Mouse (Mus musculus) embryonic facial prominence, embryonic 11.5 days (tissue): ENCODE measurements around the gene Mpi. TPM values are rescaled to one million over a fixed set of nuclear protein-coding genes. Genes with fewer than 3 reads are reported as not detected.

Experiments
- ATAC-seq: fragments of 200-750 bp; cut with Nextera tagmentation; replicated peaks from 2 replicates; pipeline ENCODE4 v1.8.0; 2017; ENCODE audit warnings: low read depth; ENCODE audit not compliant: insufficient number of reproducible peaks, low FRiP score, low TSS enrichment
- DNase-seq: peaks from one replicate; pipeline ENCODE4 v3.0.0-alpha.2; 2015; ENCODE audit warnings: low spot score
- H3K27ac ChIP-seq: fragments of 300-500 bp; sonication (generic); replicated peaks from 2 replicates; pipeline ENCODE4 v1.5.1; 2014; ENCODE audit warnings: mild to moderate bottlenecking, low read depth, low read length, control low read depth
- H3K27me3 ChIP-seq: fragments of 300-500 bp; sonication (generic); 2 replicates; pipeline ENCODE4 v1.6.1; 2014; ENCODE audit warnings: mild to moderate bottlenecking, low read length, moderate library complexity, mixed read lengths; ENCODE audit not compliant: control insufficient read depth, insufficient read depth
- H3K36me3 ChIP-seq: fragments of 300-500 bp; sonication (generic); replicated peaks from 2 replicates; pipeline ENCODE4 v1.6.1; 2014; ENCODE audit warnings: low read depth, mild to moderate bottlenecking, low read length, moderate library complexity, mixed read lengths; ENCODE audit not compliant: control insufficient read depth, insufficient read depth
- H3K4me1 ChIP-seq: fragments of 300-500 bp; sonication (generic); 2 replicates; pipeline ENCODE4 v1.6.1; 2014; ENCODE audit warnings: low read length, mixed read lengths; ENCODE audit not compliant: control insufficient read depth, insufficient read depth
- H3K4me2 ChIP-seq: fragments of 300-500 bp; sonication (generic); 2 replicates; pipeline ENCODE4 v1.6.1; 2014; ENCODE audit warnings: low read depth, mild to moderate bottlenecking, control low read depth, low read length, moderate library complexity
- H3K4me3 ChIP-seq: fragments of 300-500 bp; sonication (generic); 2 replicates; pipeline ENCODE4 v1.5.1; 2014; ENCODE audit warnings: low read depth, low read length, control low read depth
- H3K9ac ChIP-seq: fragments of 300-500 bp; sonication (generic); replicated peaks from 2 replicates; pipeline ENCODE4 v1.6.1; 2014; ENCODE audit warnings: mild to moderate bottlenecking, control low read depth, low read length
- H3K9me3 ChIP-seq: fragments of 300-500 bp; sonication (generic); replicated peaks from 2 replicates; pipeline ENCODE4 v1.6.1; 2016; ENCODE audit warnings: mild to moderate bottlenecking, low read length, inconsistent platforms, mixed read lengths; ENCODE audit not compliant: control insufficient read depth
- WGBS: fragments of 180-500 bp; shearing (Covaris S2); extraction: QIAGEN DNeasy Blood & Tissue Kit; methylation state at CpG from one replicate; pipeline ENCODE4 v1.1.7; 2014; 5-methylcytosine and 5-hydroxymethylcytosine counted together
- polyA plus RNA-seq: library from polyadenylated mRNA; unstranded; fragments of >200 nt; fragmentation: Nextera tagmentation; extraction: Ambion mirVana; gene quantifications from 2 replicates; pipeline ENCODE4 v1.2.1, GENCODE M21; 2014

Mpi gene
- polyA plus RNA-seq, 1 experiment from 2014 or later: 41.5 TPM

DNA sequence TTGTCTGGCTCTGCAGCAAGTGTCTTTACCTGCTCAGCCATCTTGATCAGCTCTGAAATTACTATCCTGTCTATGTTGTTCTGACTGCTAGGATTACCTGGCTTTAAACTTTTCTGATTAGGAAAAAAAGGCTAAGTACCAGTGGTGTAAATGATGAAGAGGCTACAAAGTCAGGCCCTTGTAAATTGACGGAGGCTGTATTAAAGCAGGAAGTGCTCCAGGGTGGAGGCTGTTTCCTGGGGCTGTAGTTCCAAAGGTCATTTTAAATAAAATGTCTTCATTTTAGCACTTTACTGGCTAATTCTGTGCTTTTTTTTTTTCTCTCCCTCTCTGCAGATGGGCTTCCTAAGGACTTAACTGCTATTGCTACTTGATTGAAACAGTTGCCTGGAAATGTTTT lies 20.6 kb downstream of the Mpi start:
- ATAC-seq (no peak), DNase-seq (no peak)
- Histone ChIP-seq H3K9me3 (no peaks in the 10 kb centered on the region), H3K36me3 (no peaks in the 10 kb centered on the region), H3K4me3 (no peak overlapping the region), H3K9ac (no peak overlapping the region), H3K4me2 (no peak overlapping the region), H3K4me1 (no peaks in the 10 kb centered on the region), H3K27me3 (no peaks in the 10 kb centered on the region), H3K27ac (no peak overlapping the region)
- WGBS: 63% methylated on average over 1 of the region's 1 CpGs

DNA sequence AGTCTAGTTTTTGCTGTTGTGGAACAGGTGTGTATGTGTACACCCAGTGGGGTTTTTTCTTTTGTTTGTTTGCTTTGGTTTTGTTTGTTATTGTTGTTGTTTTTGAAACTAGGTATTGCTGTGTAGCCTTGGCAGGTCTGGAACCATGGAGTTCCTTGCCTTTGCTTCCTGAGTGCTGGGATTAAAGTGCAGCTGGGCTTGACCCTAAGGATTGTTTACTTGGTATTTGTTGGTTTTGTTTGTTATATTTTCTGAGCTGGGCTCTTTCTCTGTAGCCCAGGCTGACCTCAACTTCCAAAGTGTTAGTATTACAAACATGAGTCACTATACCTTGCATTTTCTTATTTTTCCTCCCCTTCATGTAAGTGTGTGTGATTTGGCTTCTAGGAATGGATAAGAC lies 26.1 kb downstream of the Mpi start:
- Histone ChIP-seq H3K36me3 (no peaks in the 10 kb centered on the region), H3K9me3 (no peaks in the 10 kb centered on the region), H3K9ac (no peak overlapping the region), H3K4me3 (no peak overlapping the region), H3K27ac (no peak overlapping the region), H3K27me3 (no peaks in the 10 kb centered on the region), H3K4me1 (no peaks in the 10 kb centered on the region), H3K4me2 (no peak overlapping the region)
- no peak for DNase-seq
- no peak for ATAC-seq

DNA sequence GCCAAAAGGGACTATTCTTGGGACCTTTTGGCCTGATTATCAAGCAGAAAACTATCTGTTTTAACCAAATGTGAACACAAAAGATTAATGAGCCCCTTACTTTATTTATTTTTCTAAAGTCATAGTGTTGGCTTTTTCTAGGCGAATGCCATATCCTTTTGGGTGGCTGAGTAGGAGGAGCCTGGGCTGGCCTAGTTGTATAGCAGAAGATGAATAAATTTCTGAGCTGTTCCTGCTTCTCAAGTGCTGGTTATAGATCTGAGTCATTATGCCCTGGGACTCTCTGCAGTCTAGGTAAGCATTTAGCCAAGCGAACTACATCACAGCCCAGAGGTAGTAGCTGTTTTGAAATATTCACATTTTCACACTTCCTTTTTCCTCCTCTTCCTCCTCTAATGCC lies 27.0 kb downstream of the Mpi start:
- no peak for DNase-seq
- 85% methylated on average over 2 of the region's 2 CpGs for WGBS
- H3K9ac ChIP-seq: no peak overlapping the region
- H3K27me3 ChIP-seq: no peaks in the 10 kb centered on the region
- no peak overlapping the region for H3K4me2 ChIP-seq
- no peaks in the 10 kb centered on the region for H3K9me3 ChIP-seq
- no peaks in the 10 kb centered on the region for H3K4me1 ChIP-seq
- H3K27ac ChIP-seq: no peak overlapping the region
- no peaks in the 10 kb centered on the region for H3K36me3 ChIP-seq
- H3K4me3 ChIP-seq: no peak overlapping the region
- no peak for ATAC-seq

- DNase-seq: no peak
- H3K4me1 ChIP-seq: no peaks in the 10 kb centered on the region
- H3K27ac ChIP-seq: no peak overlapping the region
- ATAC-seq: no peak
- H3K27me3 ChIP-seq: no peaks in the 10 kb centered on the region
- no peaks in the 10 kb centered on the region for H3K36me3 ChIP-seq
- no peak overlapping the region for H3K9ac ChIP-seq
- H3K4me2 ChIP-seq: no peak overlapping the region
- H3K4me3 ChIP-seq: no peak overlapping the region
- no peaks in the 10 kb centered on the region for H3K9me3 ChIP-seq
Measured at GRCm38 (mm10) chr9:57524439-57524838, 28.1 kb downstream of the Mpi start.

DNA sequence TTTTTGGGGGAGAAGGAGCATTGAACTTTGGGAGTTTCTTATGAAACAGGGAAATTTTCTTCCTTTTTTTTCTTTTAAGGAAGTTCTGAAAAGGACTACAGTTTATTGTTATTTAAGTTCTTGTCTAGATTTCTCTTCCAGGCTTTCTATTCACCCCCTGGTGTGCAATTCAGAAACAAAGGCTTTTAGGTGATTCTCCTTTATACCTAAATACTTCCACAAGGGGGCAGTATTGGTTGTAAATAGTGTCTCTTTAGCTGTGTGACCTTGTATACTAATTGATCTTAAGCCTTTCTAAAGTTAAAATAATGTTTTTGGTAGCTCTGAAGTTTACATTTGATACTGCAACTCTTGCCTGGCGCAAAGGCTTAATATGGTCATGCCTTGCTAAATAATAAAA lies 28.8 kb downstream of the Mpi start:
- Histone ChIP-seq H3K9me3 (no peaks in the 10 kb centered on the region), H3K36me3 (no peaks in the 10 kb centered on the region), H3K27ac (no peak overlapping the region), H3K4me3 (no peak overlapping the region), H3K9ac (no peak overlapping the region), H3K4me1 (no peaks in the 10 kb centered on the region), H3K27me3 (no peaks in the 10 kb centered on the region), H3K4me2 (no peak overlapping the region)
- DNase-seq (peak; percentile 85), ATAC-seq (no peak)
- 86% methylated on average over 1 of the region's 1 CpGs for whole genome bisulfite sequencing

DNA sequence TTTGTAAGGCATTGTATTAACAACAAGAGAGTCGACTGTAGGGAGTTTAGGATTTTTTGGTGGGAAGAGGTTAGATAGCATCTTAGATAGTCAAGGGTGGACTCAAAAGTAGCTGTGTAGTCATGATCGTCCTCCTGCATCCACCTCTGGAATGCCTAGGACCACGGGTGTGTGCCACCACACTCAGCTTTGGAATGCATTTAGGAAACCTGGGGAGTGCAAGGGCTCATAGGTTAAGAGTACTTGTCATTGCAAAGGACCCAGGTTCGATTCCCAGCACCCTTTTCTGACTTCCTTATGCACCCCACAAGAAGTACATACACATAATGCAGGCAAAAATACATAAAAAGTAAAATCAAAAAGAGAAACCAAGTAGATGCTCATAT lies 29.7 kb downstream of the Mpi start:
- WGBS: 79% methylated on average over 4 of the region's 4 CpGs
- H3K27me3 ChIP-seq: no peaks in the 10 kb centered on the region
- H3K27ac ChIP-seq: no peak overlapping the region
- no peak overlapping the region for H3K9ac ChIP-seq
- DNase-seq (no peak), ATAC-seq (no peak)
- no peaks in the 10 kb centered on the region for H3K4me1 ChIP-seq
- H3K4me2 ChIP-seq: no peak overlapping the region
- H3K36me3 ChIP-seq: no peaks in the 10 kb centered on the region
- H3K9me3 ChIP-seq: no peaks in the 10 kb centered on the region
- H3K4me3 ChIP-seq: no peak overlapping the region

DNA sequence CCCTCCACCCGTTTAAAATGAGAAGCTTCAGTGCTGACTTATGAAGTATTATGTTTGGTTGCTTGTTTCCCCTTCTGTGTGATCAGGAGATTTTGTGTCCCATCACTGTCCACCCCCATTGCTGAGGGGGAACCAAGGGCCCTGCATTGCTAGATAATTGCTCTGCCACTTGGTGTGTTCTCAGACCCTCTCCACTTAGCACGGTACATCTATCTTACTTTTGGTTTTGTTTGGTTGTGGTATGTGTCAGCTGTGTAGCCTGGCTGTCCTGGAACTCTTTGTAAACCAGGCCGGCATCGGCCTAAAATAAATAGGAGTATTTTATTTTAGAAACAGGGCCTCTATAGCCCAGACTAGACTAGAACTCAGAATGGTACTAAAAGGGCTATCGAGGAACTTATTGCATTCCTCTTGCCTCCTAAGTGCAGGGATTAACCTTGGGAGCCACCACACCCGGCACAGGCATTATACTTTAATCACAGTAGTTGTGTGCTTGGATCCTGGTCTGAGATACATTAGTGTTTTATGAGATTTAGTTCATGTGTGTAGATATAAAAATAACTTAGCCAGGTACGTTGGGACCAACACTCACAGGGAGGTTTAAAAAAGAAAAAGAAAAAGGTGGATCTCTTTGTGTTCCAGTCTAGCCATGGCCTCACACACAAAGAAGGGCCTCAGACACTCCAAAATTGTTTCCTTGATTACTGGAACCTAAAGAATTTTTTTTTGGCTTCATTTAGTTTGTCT lies 30.3 kb downstream of the Mpi start:
- H3K9ac ChIP-seq: peak overlapping the region; percentile 94
- DNase-seq (no peak), ATAC-seq (no peak)
- H3K4me1 ChIP-seq: no peaks in the 10 kb centered on the region
- H3K27ac ChIP-seq: no peak overlapping the region
- H3K27me3 ChIP-seq: no peaks in the 10 kb centered on the region
- peak overlapping the region; percentile 85 for H3K4me2 ChIP-seq
- no peaks in the 10 kb centered on the region for H3K36me3 ChIP-seq
- peak overlapping the region; percentile 97 for H3K4me3 ChIP-seq
- H3K9me3 ChIP-seq: no peaks in the 10 kb centered on the region
- 48% methylated on average over 7 of the region's 7 CpGs for WGBS

DNA sequence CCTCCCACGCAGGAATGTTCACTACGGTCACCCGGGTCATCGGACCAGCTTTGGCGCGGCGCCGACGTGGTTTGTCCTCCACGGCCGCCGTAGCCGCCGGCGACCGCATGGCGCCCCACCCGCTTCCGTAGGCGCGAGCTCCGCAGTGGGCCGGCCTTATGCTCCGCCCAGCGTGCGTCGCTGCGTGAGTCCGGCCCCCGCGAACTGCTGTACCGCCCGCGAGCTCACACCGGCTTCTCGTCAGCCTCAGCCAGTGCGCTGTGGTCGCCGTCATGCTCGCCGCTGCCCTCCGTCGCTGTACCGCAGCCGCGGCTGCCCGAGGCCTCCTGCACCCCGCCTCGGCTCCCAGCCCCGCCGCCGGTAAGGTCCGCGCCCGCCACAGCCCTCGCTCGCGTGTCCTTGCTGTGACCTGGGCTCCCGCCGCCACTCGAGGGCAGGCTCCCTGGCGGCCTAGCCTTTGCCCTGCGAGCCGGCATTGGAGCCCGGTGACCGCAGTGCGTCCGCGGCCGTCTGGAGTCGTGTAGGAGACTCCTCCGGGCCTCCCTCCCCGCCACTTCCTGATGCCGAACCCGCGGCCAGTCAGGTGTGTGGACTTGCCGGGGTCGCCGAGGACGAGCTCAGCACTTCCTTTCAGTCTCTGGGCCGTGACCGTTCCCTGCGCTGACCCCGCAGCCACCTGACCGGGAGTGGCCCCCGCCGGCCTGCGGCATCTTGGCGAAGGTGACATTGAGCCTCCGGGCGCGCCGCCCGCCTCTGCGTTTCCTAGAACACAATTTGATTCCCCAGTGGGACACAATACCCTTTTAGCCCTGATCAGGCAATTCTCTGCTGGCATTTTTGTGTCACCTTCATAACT lies 31.3 kb downstream of the Mpi start, which contains the start of gene Cox5a:
TSS of gene Cox5a (plus strand) at position 219 of the 856 bp plus-strand sequence.
- H3K27ac ChIP-seq: peak within 1 kb of the TSS; percentile 48
- H3K36me3 ChIP-seq: no peaks in the 10 kb centered on the region
- H3K4me3 ChIP-seq: peak within 1 kb of the TSS; percentile 97
- 0% methylated on average over 81 of the region's 95 CpGs for WGBS
- H3K9ac ChIP-seq: peak within 1 kb of the TSS; percentile 94
- H3K27me3 ChIP-seq: no peaks in the 10 kb centered on the region
- no peaks in the 10 kb centered on the region for H3K4me1 ChIP-seq
- no peaks in the 10 kb centered on the region for H3K9me3 ChIP-seq
- ATAC-seq (peak; percentile 95), DNase-seq (peak; percentile 95)
- H3K4me2 ChIP-seq: peak within 1 kb of the TSS; percentile 85
